Mouse (Mus musculus) left cerebral cortex, adult 11 months (tissue): ENCODE measurements around the gene Fam53b.
"Not testable (repeated sequence)": the region's sequence is repeated elsewhere in the genome, so short reads cannot be mapped to it uniquely, and the experiment has no call there.

Experiments
- DNase-seq: peaks from one replicate; pipeline ENCODE4 v3.0.0; 2022; ENCODE audit warnings: low spot score

Gene Fam53b

GRCm38 (mm10) chr7:132681831-132682230 lies 131.9 kb downstream of the Fam53b start:
- DNase-seq = no peak

DNA sequence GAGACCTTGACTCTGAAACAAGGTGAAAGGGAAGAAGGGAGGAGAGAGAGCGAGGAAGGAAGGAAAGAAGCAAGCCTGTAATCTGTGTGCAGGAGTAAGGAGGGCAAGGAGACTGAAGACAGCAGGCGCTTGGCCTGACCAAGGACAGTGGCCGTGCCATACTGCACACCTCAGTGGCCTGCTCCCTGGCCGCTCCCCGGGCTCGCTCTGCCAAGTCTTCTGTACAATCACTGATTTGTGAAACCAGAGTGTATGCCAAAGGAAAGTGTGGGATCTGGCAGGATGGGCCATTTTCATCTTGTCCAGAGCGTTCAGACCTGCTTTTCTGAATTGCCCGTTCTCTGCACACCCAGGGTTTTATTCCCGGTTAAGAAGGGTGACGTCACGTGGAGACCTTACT lies 132.4 kb downstream of the Fam53b start:
- DNase-seq = no peak

DNA sequence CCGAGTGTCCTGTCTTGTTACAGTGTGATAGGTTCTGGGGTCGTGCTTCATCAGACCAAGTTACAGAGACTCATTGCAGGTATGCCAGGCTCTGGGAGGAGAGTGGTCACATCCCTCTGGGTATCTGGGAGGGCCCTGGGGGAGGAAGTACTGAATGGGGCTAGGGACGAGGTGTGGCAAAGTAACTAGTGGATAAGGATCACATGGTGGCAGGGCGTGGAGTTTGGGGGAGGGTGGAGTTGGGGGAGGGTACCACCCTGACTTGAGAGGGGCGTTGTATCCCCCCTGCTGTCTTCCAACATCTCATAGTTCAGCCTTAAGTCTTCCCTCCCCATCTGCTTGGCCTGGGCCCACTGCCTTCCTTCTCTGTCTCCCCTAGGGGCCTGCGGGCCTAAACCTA lies 134.1 kb downstream of the Fam53b start:
- no peak for DNase-seq

- DNase-seq = no peak
These were observed 134.6 kb downstream of the Fam53b start for GRCm38 (mm10) chr7:132679117-132679516.

- no peak for DNase-seq
These were observed 137.8 kb downstream of the Fam53b start for GRCm38 (mm10) chr7:132675922-132676321.

- DNase-seq = no peak
These were observed 139.5 kb downstream of the Fam53b start for GRCm38 (mm10) chr7:132673931-132674755.

GRCm38 (mm10) chr7:132672481-132672959 lies 141.2 kb downstream of the Fam53b start:
- DNase-seq = no peak

GRCm38 (mm10) chr7:132670863-132671165 lies 142.9 kb downstream of the Fam53b start:
- no peak for DNase-seq

GRCm38 (mm10) chr7:132669999-132670862 lies 143.5 kb downstream of the Fam53b start:
- no peak for DNase-seq

GRCm38 (mm10) chr7:132668604-132669003 lies 145.1 kb downstream of the Fam53b start:
- DNase-seq = no peak

DNA sequence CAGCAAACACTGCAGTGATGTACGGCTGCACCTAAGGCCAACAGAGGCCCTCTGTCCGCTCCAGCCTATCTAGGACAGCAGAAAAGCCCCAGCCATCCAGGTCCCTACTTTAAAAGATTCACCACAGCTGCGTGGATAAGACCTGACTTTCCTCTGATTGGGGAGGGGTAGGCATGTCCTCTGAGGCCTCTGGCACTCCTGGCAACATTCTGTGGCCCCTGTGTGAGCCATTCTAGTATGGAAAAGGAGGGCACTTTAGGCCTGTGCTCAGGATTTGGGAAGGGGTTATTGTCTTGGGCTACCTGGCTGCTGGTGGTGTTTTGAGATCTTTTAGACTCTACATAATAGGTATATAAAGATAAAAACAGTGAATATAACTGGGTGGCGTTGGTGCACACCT lies 147.2 kb downstream of the Fam53b start:
- no peak for DNase-seq

DNA sequence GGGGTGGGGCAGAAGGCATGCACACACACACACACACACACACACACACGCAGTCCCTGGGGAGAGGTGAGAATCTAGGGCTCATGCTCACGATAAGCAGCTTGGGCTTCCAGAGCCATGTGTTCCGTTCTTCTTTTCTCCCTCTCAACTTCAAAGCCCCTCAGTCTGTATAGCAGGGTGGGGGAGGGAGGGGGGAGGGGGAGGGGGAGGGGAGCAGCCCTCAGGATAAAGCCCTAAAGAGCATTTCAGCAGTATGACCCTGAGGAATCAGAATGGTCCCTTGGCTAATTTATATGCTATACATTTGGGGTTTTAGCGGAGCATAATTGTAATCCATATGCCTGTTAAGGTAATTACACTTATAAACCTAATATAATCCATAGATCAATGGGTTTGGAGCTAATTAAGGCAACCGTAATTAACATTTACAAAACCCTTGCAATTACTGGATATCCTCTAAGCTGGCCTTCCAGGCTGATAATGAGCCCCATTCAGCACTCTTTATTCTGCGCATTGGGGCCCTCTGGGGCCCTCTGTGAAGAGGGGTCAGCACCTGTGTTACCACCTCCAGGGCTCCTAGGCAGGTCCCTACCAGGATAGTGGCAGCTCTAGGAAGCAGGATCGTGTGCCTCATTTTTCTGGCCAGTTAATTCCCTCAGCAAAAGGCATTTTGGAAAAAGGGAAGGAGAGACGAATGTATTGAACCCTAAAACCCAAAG lies 147.9 kb downstream of the Fam53b start:
- DNase-seq = no peak

DNA sequence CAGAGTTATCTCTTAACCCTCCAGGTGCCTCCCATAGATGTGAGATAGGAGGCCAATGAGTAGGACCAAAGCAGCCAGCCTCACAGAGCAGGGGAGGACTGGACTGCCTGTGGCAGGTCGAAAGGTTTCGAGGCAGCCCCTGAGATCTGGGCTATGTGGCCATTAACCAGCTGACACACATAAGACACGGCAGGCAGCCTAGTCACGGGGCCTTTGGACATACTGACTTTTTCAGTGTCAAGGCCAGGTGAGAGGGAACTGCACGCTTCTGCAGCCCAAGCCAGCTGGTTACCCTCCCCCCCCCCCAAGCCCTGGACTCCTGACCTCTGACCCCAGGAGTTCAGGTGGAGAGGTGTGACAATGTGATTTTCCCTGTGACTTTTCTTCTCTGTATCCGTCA lies 148.9 kb downstream of the Fam53b start:
- DNase-seq = no peak

- DNase-seq = not testable (repeated sequence)
These were observed 150.9 kb downstream of the Fam53b start for GRCm38 (mm10) chr7:132662831-132663230.
